22 mouse cellular contexts compared by ENCODE assay signal in genomic region chr4:106745862-106746261, GRCm38 (mm10). TPM values are rescaled to one million over a fixed set of nuclear protein-coding genes. Genes with fewer than 3 reads are reported as not detected.
DNase-seq lines count a peak whose midpoint lies in the region.
"Had no signal": no experiment of that assay in that cellular context is flagged by ENCODE, and none has a peak within 500 bp of the region (broad histone marks: within the 10 kb centered on the region; RNA-seq: fewer than 3 reads in every experiment).

No protein-coding gene starts in this region.

- H3K4me3 ChIP-seq in heart, embryonic 10.5 days, result no peak overlapping the region
- H3K4me3 ChIP-seq in embryonic facial prominence, embryonic 10.5 days, result no peak overlapping the region
- H3K4me3 ChIP-seq: embryonic facial prominence, embryonic 13.5 days; forebrain, embryonic 12.5 days; hindbrain, embryonic 12.5 days had no signal

- intact Hi-C loops in heart, postnatal 25 days (cut with DNase I), result no loop called here

- H3K27ac ChIP-seq in heart, embryonic 10.5 days, result 0 out of 2 replicates have a peak overlapping the region, but pooled peaks have one; percentile 1
- 0 out of 2 replicates have a peak overlapping the region, but pooled peaks have one; percentile 10 for H3K27ac ChIP-seq in embryonic facial prominence, embryonic 10.5 days (replicated peaks)
- H3K27ac ChIP-seq: embryonic facial prominence, embryonic 13.5 days; forebrain, embryonic 12.5 days; hindbrain, embryonic 12.5 days had no signal

- peaks cover 11% of the 10 kb centered on the region; the same call in 1 of the 2 replicates for H3K4me1 ChIP-seq in heart, embryonic 10.5 days
- H3K4me1 ChIP-seq in embryonic facial prominence, embryonic 10.5 days, result peaks cover 30% of the 10 kb centered on the region

- WGBS in heart, embryonic 10.5 days, result 75% methylated on average over 7 of the region's 7 CpGs
- 85% methylated on average over 7 of the region's 7 CpGs for WGBS in embryonic facial prominence, embryonic 10.5 days

- H3K27me3 ChIP-seq in heart, embryonic 10.5 days (ENCODE audit: insufficient read depth, poor library complexity, severe bottlenecking), result no peaks in the 10 kb centered on the region
- H3K27me3 ChIP-seq in embryonic facial prominence, embryonic 10.5 days (replicated peaks; ENCODE audit: low read depth, poor library complexity, severe bottlenecking), result no peaks in the 10 kb centered on the region
- H3K27me3 ChIP-seq: embryonic facial prominence, embryonic 13.5 days; hindbrain, embryonic 12.5 days had no signal

- H3K36me3 ChIP-seq in heart, embryonic 10.5 days, result no peaks in the 10 kb centered on the region
- no peaks in the 10 kb centered on the region for H3K36me3 ChIP-seq in embryonic facial prominence, embryonic 10.5 days (replicated peaks)
- H3K36me3 ChIP-seq: embryonic facial prominence, embryonic 13.5 days; forebrain, embryonic 12.5 days; hindbrain, embryonic 12.5 days had no signal

- H3K9me3 ChIP-seq in heart, embryonic 10.5 days, result no peaks in the 10 kb centered on the region
- H3K9me3 ChIP-seq in embryonic facial prominence, embryonic 10.5 days, result no peaks in the 10 kb centered on the region
- H3K9me3 ChIP-seq: embryonic facial prominence, embryonic 13.5 days; forebrain, embryonic 12.5 days; hindbrain, embryonic 12.5 days had no signal

- DNase-seq in cerebellum, postnatal 10 days, result peak; percentile 24 to 30
- DNase-seq in cerebellum, postnatal 25 days, result no peak
- DNase-seq in heart, embryonic 10.5 days (ENCODE audit: low spot score), result no peak
- no peak for DNase-seq in heart, postnatal 25 days (ENCODE audit: low spot score)
- peak; percentile 4 for DNase-seq in lung, postnatal 36 days
- DNase-seq in lung, postnatal 4 days, result no peak
- DNase-seq in embryonic facial prominence, embryonic 10.5 days (ENCODE audit: low spot score), result no peak
- DNase-seq: adrenal gland, postnatal 10 days; cerebellum, adult 11-12 months; cerebellum, adult 9-10 months; gastrocnemius, postnatal 25 days had no signal

RNA-seq across cellular contexts. Expression of gene Fam151a, which starts 12.2 kb away (rescaled TPM):
- 0.23 and 0.33 TPM in 2 replicates for polyA plus RNA-seq in heart, embryonic 10.5 days (2016; fragmentation: Nextera tagmentation; extraction: Ambion mirVana)
- under 1 TPM; 0.39 to 0.64 TPM for total RNA-seq in heart, postnatal 25 days (2021)
- 0.11 and 0.40 TPM in 2 replicates for polyA plus RNA-seq in embryonic facial prominence, embryonic 10.5 days (2016; fragmentation: Nextera tagmentation; extraction: Ambion mirVana)
- total RNA-seq: gastrocnemius, postnatal 25 days; granulocyte monocyte progenitor cell, adult 5-6 weeks had no signal
- polyA plus RNA-seq: C2C12; embryonic facial prominence, embryonic 13.5 days; forebrain, embryonic 12.5 days; forebrain, embryonic 16.5 days; frontal cortex, adult 2 months; heart, embryonic 11.5 days; hindbrain, embryonic 12.5 days; hindbrain, embryonic 16.5 days; inflammation-experienced regulatory T-cells, adult 6 months had no signal

RNA-seq across cellular contexts. Expression of gene Mroh7, which starts 15.1 kb away (rescaled TPM):
- polyA plus RNA-seq in heart, embryonic 10.5 days (2016; fragmentation: Nextera tagmentation; extraction: Ambion mirVana), result 0.43 and 0.83 TPM in 2 replicates
- total RNA-seq in heart, postnatal 25 days (2021), result under 1 TPM; 0.08 to 0.22 TPM
- 0.05 and 0.08 TPM in 2 replicates for polyA plus RNA-seq in embryonic facial prominence, embryonic 10.5 days (2016; fragmentation: Nextera tagmentation; extraction: Ambion mirVana)
- total RNA-seq: granulocyte monocyte progenitor cell, adult 5-6 weeks; MEL had no signal
- polyA plus RNA-seq: C2C12; inflammation-experienced regulatory T-cells, adult 6 months had no signal

RNA-seq across cellular contexts. Expression of gene Acot11, which starts 58.9 kb away (rescaled TPM):
- 3.5 and 5.6 TPM in 2 replicates for polyA plus RNA-seq in heart, embryonic 10.5 days (2016; fragmentation: Nextera tagmentation; extraction: Ambion mirVana)
- total RNA-seq in heart, postnatal 25 days (2021), result 10 to 100 TPM; 28.6 to 37.1 TPM
- 1.6 and 2.1 TPM in 2 replicates for polyA plus RNA-seq in embryonic facial prominence, embryonic 10.5 days (2016; fragmentation: Nextera tagmentation; extraction: Ambion mirVana)

Comparison
In these comparisons a context has a peak if more than half of its experiments do, and no peak if none do; other contexts are left out.
1. DNase-seq: peak in cerebellum, postnatal 10 days (2 of 2) and lung, postnatal 36 days (single experiment); none in cerebellum, postnatal 25 days (0 of 2), heart, embryonic 10.5 days (single experiment), heart, postnatal 25 days (single experiment), lung, postnatal 4 days (0 of 2) and embryonic facial prominence, embryonic 10.5 days (single experiment).